Mouse (Mus musculus): ENCODE measurements around the gene Dnm3. TPM values are rescaled to one million over a fixed set of nuclear protein-coding genes. Genes with fewer than 3 reads are reported as not detected.

Gene Dnm3
- polyA plus RNA-seq (2017; shearing (Covaris generic)), result under 1 TPM; 0.41 to 0.55 TPM

DNA sequence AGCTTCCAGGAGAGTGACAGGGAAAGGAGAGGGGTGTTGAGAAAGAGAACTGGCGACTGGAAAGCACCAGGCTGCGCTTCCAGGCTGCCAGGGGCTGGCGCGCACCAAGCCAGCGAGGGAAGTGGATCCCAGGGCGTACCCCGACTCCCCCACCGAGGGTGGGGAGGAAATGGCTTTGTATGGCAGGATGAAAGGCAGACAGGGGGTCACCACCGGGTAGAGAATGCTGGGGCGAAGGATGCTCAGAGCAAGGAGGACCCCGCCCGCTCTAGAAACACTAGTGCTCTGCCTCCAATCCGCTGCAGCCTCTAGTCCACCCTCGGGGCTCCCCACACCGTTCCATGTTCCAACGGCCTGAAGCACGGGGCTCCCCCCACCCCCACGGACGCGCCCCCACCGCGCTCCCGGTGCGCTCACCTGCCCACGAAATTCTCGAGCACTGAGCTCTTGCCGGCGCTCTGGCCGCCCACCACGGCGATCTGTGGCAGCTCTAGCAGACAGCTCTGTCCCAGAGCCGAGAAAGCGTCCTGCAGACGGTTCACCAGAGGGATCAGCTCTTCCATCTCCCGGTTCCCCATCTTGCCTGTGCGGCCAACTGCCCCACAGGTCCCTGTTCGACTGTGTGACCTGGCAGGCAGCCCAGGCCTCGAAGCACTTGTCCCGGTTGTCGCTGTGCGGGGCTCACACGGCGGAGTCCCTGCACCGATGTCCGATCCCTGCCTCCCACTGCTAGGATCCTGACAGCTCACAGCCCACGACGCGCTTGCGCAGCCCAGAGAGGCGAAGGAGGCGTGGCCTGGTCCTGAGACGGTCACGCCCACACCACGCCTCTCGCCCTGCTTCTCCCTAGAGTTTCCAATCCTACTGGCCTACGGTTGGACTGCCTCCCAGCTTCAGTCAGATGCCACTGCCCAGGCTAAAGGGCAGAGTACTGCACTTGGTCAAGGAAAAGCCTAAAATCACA, at the start of gene Dnm3:
Gene Dnm3 (minus strand): TSS at position 789 of the 964 bp plus-strand sequence.
- ATAC-seq, result peak; percentile 45

DNA sequence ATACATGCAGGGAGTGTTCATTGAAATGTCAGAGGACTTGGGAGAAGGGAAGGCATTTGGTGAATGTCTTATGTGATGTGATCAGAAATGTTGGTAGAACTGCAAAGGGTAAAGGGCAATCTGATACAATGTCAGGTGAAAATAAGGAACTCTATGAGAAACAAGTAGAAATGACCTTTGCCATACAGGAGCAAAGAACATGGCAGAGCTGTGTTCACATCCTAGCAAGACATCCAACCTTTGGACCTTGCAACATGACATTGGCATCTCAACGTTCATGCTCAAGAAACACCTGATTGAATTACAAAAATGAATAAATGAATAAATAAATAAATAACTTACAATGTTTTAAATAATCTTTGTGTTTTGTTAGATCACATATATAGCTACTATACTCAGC, 37.3 kb upstream of the Dnm3 start:
- ATAC-seq, result no peak

DNA sequence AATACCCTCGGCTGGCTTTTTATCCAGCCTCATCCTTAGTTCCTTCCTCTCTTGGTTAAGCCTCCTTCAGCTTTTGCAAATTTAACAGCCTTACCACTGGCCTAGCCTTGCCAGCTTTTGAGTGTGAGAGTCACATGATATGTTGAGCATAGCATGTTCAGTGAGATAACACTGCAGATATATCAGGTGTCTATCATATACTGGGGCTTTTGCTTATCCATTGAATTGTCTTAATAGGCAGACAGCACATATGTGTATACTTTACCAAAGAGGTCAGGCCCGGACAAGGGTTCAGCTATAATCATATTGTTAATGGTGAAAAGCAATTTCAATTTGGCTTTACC, 32.2 kb upstream of the Dnm3 start:
- ATAC-seq, result no peak

DNA sequence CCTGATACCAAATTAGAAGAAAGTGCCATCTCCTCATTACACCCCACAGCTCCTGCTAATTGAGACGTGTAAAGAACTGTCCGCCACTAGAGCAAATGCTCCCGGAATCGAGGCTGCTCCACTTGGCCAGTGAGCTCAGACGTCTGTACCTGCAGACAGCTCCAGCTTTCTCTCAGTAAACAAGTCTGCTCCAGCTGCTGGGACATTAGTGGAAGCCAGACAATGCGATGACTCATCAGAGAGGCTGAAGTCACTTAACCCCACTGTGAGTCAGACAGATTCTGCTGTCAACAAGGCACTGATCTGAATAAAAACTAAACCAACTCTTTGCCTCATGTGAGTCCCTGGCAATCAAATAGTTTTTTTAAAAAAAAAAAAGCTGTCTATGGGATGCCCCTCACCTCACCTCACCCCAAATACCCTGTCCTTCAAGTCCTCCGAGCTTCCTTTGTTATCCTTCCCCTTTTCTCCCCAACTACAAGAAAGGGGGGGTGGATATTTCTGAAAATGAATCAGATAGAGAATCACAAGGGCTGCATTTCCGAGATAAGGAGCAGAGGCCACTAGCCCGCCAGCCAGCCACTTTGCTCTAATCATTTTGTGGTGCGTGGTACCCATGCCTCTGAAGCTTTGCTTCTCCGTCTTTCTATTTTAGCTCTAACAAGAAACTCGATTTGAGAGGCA, 31.6 kb upstream of the Dnm3 start:
- peak; percentile 32 for ATAC-seq

DNA sequence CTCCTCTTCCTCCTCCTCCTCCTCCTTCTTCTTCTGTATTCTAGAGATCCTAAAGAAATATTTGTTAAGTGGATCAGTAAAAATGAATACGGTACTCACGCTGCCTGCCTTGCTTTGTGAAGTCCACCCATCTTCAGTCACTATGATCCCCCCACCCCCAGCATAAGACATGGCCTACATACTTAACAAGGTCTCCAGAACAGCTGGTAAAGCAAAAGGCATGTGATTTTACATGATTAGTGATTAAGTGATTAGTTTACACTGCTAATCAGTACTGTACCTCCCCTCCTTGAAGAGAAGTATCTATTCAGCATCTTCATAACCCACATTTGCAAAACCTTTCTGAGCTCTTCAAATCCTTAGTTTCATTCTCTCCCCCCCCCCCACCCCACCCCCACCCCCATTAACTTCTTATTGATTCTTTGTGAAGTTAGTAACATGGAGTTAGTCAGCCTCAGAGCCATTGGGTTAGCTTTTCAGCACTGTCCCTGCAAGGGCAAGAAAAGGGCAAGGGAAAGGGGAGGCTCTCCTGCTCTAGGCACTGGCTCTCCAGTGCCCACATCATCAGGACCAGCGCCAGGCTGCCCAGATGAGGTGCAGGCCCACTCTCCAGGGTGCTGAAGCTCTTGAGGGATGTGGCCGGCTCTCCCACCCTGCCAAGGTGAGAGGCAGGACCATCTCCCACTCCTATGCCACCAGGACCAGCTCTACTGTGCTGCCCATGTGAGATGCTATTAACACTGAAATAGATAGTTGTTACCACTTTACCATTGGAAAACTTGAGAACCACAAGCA, 30.6 kb upstream of the Dnm3 start:
- ATAC-seq, result no peak

DNA sequence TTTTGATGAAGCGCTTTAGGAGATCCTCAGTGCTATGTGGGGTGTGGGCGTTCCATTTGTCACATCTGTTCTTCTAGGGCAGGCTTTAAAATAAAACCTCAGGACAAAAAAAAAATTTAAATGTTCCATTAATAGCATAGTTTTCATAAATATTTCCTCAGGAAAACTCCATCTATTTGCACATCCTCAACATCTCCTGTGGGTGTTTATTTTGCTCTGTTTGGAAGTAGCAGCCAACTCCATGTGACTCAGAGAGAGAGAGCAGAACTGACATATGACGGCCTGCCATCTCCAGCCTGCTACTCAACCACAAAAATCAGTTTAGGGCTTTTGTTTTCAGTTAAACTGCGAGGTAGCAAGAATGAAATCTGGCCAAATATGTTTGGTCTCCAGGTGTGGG, 28.7 kb upstream of the Dnm3 start:
- no peak for ATAC-seq

DNA sequence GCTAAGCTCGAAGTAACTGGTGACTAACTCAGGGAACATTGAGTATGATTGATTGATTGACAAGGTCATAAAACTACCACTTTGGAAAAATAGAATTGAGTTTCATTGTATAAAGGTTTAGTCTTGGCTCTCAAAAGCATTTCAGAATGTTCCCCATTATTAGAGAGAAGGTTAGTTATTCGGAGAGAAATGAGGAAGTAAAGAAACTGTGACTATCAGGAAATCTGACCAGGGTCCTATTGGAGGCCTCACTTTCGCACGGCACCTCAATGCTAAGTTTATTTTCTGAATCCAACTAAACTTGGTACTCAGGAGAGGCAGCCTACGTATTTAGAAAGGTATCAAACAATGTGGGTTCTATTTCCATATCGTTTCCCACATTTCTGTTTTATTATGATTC, 27.8 kb upstream of the Dnm3 start:
- ATAC-seq, result no peak

DNA sequence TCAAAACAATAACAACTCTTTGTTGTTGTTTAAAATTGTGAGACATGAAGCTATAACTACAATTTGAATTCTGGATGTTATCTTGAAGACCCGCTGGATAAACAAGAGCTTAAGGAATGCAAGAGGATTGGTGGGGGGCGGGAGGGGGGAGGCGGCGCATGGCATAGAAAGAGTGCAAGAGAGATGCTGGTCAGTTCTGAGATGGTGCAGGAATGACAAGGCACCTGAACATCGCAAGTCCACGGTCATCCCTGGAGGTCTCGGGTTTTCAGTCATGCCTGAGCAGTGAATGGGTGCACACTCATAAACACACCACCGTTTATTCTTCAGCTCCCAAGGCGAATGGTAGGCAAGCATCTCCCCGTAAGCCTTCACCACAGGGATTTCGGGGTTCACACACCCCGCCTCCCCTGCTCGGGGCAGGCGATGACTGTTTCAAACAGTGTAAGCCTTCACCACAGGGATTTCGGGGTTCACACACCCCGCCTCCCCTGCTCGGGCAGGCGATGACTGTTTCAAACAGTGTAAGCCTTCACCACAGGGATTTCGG, 1.2 kb downstream of the Dnm3 start:
- ATAC-seq, result no peak

DNA sequence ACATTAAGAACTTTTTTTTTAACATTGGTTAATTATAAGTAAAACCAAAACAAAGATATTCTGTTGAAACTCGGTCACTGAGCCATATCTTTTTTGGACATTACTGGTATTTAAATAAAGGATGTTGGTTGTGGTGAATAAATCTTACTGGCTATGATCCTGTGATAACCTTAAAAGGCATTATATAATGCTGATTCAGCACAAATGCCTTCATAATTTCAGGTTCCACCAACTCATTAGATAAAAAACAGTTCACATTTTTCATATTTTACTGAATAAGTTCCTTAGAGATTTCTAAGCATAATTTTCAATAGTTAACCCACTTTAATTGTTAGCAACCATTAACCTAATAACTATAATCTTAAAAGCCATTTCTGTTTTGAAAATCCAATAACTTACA, 4.9 kb downstream of the Dnm3 start:
- no peak for ATAC-seq

DNA sequence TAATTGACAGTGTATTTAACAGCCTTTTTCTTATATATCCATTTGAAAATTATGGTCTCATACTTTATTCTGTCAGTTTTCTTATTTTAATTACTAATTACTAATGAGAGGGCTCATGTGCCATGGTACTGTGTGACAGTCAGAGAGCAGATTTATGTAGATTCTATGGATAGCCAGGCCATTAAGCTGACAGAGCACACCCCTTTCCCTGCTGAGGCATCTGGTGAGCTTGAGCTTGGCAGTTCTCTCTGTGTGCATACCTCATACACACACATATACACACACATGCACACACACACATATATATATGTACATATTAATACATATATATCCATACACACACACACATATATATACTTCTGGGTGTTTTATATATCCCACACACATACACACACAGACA, 6.7 kb downstream of the Dnm3 start:
- no peak for ATAC-seq

DNA sequence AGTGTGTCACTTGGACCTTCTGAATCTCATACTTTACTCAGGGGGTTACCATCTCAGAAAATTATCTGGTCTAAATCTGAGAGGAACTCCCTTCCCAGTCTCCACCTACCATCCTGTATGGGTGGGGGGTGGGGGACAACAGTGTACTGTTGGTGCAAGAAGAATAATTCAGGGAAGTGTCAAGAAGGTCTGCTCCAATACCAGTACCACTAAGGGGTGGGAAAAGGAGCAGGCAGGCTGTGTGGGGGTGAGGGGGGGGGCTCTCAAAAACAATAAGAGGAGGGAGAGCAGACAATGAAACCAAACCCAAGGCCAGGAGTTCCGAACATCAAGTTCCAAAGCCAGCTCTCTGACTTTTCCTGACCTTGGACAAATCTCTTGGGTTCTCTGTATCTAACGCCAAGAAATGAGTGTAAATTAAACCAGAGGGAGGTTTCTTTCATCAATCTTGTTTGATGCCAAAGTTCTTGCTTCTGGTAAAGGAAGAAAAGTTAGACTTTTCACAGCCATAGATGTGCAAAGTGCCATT, 8.0 kb downstream of the Dnm3 start:
- no peak for ATAC-seq

DNA sequence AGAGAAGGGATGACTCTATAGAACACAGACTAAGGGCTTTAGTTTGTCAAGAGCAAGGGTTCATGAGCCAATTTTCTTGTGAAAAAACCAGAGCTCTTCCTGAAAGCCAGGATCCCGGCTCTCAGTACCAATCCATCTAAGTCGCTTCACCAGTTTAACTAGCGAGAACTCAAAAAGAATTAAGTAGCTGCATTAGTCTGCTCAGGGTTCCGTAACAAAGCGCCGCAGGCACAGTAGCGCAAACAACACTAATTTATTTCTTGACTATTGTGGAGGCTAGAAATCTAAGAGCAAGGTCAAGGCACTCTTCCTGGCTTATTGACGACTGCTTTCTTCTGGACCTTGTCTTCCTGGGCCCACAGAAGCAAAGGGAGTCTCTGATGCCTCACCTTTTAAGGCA, 14.2 kb downstream of the Dnm3 start:
- no peak for ATAC-seq

DNA sequence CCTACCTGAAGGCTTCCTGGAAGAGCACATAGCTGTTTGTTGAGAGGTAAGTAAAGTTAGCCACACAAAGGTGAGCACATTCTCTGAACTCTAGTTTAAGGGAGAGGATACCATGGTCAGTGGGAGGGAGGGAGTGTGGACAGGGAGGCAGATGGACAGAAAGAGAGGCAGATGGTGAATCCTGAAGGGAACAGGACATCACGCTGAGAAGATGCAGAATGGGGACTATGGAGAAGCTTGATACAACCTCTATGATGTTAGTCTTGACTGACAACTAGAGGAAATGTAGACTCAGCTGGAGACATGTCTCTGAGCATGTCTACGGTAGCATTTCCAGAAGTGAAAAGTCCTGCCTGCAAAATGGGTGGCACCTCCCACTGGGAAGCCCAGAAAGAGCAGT, 19.1 kb downstream of the Dnm3 start:
- ATAC-seq, result no peak

DNA sequence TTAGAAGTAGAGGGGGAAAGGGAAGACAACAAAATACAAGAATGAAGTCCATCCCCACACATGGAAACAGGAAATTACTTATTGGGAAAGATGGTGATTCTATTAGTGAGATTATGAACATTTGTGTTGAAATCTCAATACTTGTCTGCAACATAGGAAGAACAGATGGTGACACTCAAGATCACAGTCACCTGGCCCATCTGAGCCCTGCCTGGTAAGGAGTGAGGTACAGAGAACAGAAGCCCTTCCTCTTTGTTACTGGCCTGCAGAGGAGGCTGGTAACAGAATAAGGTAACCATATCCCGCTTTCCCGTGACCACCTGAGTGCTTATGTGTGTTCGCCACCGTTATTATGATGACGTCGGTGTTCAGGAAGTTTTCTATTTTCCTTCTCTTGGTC, 21.0 kb downstream of the Dnm3 start:
- no peak for ATAC-seq

DNA sequence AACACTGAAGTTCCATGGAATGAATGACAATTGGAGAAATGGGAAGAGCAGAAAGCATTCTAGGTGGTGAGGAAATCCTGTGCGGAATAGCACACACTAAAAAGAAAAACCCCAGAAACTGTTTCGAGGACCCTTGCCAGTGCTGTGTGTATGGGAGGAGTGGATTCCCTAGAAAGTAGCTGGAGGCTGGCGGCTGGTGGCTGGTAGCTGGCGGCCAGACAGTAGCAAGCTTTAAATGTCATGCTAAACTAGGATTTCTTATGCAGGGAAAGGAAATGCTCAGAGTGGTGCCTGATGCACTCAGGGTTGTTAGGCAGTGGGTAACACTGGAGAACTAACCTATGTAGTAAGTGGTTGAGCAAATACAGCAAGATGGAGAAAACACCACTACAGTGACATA, 21.4 kb downstream of the Dnm3 start:
- no peak for ATAC-seq

DNA sequence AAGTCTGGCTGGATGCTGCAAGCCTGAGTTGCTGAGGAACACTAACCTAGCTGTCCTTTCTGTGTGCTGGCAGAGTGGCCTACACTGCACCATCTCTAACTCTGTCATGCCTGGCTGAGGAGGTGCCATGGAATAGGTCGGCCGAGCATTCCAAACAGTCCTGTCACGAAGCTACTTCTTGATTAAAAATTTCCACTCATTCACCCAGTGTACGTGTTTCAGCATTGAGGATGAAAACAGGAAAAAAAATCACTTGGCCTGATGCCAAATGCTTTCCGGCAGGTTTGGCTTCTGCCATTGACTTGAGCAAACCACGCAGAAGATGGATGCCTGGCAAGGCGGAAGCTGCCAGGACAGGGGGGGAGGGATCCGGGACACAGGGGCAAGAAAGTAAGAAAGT, 24.3 kb downstream of the Dnm3 start:
- no peak for ATAC-seq

DNA sequence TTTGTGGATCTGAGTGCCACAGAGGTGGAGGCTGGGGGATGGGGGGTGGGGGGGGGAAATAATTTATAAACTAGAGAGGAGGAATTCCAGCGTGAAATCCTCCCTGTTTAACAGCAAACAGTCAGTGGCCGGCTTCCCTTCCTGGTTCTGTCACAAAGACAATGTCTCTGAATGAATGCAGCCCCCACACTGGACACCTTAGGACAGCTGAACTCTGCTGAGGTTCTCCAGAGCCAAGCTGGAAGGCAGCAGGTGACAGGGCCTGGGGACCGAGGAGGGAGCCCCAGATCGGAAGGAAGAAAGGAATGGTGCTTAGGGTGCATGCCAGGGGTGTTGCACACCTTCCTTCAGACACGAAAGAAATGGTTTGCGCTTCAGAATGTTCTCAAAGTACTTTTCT, 24.8 kb downstream of the Dnm3 start:
- ATAC-seq, result no peak

DNA sequence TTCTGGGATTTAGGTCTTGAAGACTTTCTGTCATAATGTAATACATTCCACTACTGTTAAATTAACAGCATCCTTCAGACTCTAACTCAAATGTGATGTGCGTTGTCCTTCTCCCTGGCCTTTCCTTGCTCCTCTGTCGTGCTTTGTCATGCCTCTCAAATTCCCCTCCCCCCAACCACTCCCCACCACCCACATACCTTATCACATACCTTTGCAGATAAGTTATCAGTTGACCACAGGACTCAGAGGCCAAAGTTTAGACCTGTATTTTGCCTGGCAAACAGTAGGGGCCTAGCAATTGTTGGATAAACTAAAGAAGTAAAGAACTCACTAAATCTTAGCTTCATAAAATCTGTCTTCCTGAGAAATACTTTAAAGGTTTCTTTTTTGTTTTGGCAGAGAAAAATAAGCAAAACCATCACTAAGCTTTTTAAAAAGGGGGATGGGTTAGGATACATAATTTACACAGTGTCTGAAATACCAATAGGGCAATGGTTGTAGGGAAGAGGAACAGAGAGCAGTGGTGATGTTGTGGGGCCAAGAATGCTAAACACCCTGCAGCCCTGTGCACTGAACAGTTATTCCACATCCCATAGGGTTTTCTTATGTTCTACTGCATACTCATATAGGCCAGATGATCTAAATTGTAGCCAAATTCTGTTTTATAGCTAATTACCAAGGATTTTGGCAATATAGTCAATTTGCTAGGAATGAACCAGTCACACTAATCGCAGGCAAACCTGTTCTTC, 28.5 kb downstream of the Dnm3 start:
- no peak for ATAC-seq

DNA sequence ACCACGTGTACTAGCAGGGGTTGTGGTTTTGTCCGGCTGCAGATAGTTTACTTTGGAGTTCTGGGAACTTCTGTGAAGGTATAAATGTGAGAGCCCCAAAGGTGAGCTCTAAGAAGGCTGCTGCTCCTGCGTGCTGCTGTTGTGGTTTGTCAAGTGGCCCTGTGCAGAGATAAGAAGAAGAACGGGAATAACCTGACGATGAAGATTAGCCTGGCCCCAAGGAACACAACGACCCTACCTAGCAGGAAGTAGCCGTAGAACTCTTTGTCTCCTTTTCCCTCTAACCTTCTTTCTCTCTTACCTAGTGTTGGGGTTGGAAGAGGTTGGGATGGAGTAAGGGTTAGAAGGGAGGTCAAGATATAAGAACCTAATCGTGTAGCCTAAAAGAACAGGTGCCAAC, 33.0 kb downstream of the Dnm3 start:
- ATAC-seq, result no peak

DNA sequence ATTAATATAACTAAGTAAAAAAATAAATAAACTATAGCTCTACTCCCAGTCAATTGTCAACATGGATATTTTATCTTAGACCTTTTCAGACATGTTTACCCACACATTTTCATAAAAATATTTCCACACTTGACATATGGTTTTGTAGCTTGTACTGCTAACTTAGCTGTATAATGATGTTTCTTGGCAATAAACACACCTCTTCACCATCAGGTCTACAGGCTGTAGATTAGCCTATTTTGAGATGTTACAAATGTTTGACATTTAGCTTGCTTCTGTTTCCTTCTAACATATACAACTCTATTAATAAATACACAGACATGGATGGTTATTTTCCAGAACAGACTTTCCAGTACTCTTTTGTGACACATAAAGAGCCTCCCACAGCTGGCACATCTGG, 38.3 kb downstream of the Dnm3 start:
- ATAC-seq, result no peak

DNA sequence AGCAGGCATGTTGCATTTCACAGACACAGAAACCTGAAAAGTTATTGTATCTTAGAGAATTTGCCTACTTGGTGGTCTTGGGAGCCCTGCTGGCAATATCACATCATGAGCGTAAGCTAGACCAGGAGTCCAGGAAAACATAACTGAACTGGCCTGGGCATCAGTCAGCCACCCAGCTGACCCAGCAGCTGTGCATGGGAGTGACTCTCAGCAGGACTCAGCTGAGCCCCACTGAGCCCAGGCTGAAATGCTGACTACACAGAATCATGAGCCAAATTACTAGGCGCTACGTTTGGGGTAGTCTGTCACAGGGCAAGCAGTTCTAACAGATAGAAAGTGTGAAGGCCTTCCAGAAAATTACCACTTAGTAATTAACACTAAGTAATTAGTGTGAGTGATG, 41.2 kb downstream of the Dnm3 start:
- ATAC-seq, result no peak

DNA sequence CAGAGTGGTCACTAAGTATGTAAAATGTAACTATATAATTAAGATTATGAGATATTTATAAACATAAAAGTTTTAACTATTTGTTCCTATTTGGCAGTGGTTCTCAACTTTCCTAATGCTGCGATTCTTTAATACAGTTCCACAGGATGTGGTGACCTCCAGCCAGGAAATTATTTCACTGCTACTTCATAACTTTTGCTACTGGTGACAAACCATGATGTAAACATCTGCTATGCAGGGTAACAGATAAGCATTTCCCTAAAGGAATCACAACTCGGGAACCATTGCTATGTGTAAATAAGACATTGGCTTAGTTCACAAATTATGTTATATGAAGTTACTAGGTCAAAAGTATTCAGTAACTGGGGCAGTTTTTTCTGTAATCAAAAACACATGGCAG, 48.9 kb downstream of the Dnm3 start:
- no peak for ATAC-seq
